Mouse (Mus musculus) hematopoietic stem cell, adult 5-6 weeks (primary cell): ENCODE results near the gene Slit3. TPM values are rescaled to one million over a fixed set of nuclear protein-coding genes. Genes with fewer than 3 reads are reported as not detected.

Source experiments
- ATAC-seq, 2 experiments: fragments of 125-278 bp in 1 of 2; replicated peaks in 1 of 2; 2 replicates each; pipeline ENCODE4 v1.8.0; 2016 to 2017; ENCODE audit warnings: inconsistent platforms in 2 of 2, mild to moderate bottlenecking in 2 of 2, moderate number of reproducible peaks in 2 of 2, low read depth in 1 of 2, moderate TSS enrichment in 1 of 2; ENCODE audit not compliant: low FRiP score in 2 of 2, poor library complexity in 2 of 2, severe bottlenecking in 2 of 2, insufficient read depth in 1 of 2, low TSS enrichment in 1 of 2
- total RNA-seq: library from RNA; stranded (forward); fragments of 172-1452, 232-1000 nt; gene quantifications from 2 replicates; pipeline ENCODE4 v1.2.3, GENCODE M21; 2017

The Slit3 gene
- not detected in 2 replicates for total RNA-seq

DNA sequence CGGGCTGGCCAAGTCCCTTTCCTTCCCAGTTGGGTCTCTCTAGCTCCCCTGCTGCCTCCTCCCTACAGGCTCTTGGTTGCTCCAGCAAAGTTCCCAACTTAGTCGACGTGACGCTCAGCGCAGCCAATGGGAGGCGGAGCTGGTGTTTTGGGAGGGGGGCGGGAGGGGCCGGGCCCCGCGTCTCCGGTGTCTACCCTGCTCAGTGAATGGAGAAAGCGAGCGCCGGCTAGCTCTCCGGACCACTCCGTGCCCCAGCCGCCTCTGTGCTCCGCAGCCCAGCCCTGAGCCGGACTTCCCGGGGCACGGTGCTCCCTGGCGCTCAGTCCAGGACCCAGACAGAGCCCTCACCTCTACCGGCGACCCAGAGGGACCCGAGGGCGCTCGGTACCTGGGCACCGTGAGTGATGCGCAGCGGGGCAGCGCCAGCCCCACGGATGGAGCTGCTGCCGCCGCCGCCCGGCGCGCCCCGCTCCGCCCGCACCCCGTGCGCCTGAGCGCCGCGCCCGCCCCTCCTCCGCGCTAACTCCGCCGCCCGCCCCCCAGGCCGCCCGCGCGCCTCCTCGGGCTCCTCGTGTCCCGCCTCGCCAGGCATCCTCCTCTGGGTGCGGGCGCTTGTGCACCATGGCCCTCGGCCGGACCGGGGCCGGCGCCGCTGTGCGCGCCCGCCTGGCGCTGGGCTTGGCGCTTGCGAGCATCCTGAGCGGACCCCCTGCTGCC lies at the start of gene Slit3:
Gene Slit3 (plus strand): TSS at position 331 of the 717 bp plus-strand sequence.
- ATAC-seq, result no peak

- ATAC-seq, result no peak
These were observed 49.6 kb upstream of the Slit3 start for GRCm38 (mm10) chr11:35071451-35071850.

GRCm38 (mm10) chr11:35075411-35075810 lies 45.6 kb upstream of the Slit3 start:
- ATAC-seq, result no peak

DNA sequence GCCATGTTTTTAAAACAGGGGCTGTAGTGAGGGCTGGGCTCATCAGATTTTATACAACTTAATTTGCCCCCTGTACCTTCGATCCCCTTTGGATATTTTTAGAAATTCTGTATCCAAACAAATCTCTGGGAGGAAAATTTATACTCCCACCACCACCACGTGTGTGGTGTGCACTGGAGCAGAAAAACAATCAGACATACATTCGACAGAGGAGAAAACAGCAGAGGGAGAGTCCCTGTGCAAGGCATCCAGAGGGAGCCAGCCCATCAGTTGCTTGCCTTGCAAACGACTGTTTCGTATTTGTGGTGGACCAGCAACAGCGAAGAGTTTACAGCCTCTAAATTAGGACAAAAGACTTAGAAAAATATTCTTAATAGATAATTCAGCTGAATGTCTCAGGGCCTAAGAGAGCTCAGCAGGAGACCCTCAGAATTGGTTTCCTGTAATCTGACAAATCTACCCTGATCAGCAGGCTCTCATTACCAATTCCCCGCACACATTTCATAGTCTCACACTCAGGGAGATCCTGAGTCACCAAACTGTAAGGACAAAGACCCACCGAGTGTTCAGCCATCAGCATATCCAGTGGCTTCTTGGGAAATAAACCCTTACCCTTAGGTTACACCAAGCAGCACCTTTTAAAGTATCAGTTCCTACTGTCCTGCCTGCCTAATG lies 40.4 kb upstream of the Slit3 start:
- ATAC-seq, result no peak

- no peak for ATAC-seq
These were observed 38.7 kb upstream of the Slit3 start for GRCm38 (mm10) chr11:35082297-35082696.

- ATAC-seq, result no peak
These were observed 38.0 kb upstream of the Slit3 start for GRCm38 (mm10) chr11:35083049-35083448.

DNA sequence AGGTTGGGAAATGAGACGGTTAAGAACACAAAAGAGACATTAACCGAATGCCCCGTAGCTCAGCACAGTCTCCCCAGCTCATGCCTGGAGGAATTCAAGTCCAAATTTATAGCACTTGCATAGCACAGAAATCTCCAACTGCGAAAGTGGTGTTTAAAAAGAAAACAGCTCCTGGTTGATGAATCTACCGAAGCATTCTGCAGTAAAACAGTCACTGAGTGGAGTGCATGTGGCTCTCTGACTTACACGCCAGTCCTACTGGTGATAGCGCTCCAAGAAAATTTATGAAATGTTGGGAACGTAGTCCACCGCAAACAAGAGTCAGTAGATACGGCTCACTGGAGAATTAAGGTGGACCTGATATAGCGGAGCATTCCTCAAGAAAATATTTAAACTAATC lies 35.7 kb upstream of the Slit3 start:
- ATAC-seq, result no peak

DNA sequence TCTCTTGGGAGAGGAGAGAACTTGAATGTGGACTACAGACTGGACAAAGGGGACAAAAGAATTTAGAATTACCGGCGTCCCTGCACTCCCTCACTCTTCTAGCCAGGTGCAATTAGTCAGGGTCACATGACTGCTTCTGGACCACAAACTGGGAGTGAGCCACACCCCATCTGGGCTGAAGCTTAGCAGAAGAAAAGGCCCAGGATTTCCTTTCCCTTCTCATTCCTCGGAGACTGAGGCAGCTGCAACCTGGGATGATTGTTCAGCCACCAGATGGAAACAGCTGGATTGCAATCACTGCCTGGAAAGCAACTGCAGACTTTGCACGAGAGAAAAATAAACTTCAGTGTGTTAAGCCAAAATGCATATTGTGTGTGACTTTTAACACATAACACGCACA lies 35.0 kb upstream of the Slit3 start:
- ATAC-seq, result no peak

DNA sequence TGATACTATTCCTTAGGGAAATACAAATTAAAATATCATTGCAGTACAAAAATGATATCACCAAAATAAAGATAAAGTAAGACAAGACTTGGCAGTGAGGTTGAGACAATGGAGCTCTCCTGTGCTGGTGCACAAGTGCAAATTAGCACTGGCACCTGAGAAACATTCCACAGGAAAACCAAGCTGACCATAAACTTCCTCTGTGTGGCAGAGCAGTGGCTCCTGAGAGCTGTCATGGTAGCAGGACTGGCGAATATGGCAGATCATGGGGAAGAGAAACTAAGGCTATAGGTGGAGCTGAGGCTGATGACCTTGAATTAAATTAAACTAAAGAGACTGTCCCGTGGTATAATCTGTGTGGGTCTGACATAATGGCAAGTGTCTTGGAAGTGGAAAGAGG lies 33.6 kb upstream of the Slit3 start:
- ATAC-seq, result peak; percentile 72 to 87

- no peak for ATAC-seq
These were observed 32.9 kb upstream of the Slit3 start for GRCm38 (mm10) chr11:35088136-35088535.

DNA sequence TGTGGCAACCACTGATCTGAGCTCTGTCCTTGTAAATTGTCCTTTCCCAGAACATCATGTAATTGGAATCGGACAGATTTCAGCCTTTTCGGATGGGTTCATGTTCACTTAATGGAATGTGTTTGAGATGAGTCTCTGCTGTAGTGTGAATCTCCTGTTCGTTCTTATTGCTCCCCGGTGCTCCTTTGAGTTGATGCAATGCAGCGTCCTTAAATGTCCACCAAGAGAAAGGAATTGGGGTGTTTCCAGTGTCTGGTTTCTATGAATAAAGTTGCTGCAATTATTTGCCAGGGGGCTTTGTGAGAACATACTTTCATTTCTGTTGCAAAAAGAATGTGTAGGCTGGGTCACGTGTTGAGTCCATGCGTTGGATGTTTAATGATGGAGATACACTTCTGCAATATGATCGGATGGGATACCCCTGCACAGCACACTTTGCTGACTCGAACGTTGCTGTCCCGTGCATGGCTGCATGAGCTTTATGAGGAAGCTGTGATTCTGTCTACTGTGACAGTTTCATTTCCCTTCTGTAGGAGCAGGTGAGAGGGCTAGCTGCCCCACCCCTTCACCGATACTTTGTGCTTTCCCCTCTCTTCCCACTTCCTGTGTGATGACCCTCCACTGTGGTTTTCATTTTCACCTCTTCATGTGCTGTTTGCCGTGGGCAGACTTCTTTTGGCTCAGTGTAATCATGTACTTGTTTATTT lies 30.2 kb upstream of the Slit3 start:
- ATAC-seq, result peak in 1 of 2 experiments; percentile 29; a peak in 1 of 4 replicates

DNA sequence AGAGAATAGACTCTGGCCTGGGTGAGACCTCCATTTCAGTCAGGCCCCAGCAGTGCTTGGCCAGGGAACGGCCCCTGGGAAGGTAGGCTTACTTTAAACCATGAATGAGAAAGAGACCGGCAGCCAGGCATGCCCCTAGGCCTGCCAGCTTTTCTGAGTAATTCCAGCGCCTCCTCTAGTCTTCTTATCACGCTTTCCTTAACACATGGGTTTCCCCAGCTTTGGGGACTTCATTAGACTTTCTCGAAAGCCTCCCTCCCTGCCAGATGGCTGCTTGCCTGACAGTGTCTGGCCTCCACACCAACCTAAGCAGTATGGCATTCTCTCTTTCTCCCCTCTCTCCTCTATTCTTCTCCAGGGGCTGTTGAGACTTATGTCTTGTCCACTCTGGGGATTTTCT lies 24.5 kb upstream of the Slit3 start:
- ATAC-seq, result no peak

DNA sequence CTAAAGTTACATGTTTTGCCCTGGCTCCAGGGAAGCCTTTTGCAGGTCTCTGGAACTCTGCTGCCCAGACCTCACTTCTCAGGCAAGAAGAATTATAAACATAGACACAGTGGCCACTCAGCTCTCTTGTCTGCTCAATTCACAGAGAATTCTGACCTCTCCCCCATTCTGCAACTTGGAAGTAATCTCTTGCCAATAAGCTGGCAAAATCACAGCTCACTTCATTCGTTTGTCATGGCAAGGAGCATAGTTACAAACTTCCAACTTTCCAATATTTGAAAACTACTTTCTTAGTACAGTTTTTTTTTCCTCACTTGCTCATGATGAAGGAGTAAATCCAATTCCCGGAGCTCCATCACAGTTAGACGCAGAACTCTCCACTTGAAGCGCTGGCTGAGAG lies 11.2 kb upstream of the Slit3 start:
- ATAC-seq, result no peak

- no peak for ATAC-seq
These were observed 10.2 kb upstream of the Slit3 start for GRCm38 (mm10) chr11:35110784-35111183.

DNA sequence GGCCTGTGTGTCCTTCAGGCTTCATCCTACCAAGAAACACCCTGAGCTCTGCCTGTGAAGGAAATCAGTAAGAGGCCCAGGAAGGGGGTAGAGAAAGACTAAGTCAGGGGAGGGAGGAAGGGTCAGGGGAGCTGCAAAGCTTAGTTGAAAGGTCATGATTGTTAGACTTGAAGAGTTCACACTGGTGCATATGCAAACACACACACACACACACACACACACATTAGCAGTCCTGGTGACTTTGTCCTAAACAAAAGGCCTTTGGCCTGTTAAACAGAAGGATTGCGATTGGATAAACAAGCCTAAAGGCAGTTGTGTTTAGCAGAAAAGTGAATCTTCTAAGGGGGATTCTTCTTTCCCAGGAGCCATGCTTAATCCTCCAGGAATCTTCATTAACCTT lies 7.7 kb upstream of the Slit3 start:
- no peak for ATAC-seq

DNA sequence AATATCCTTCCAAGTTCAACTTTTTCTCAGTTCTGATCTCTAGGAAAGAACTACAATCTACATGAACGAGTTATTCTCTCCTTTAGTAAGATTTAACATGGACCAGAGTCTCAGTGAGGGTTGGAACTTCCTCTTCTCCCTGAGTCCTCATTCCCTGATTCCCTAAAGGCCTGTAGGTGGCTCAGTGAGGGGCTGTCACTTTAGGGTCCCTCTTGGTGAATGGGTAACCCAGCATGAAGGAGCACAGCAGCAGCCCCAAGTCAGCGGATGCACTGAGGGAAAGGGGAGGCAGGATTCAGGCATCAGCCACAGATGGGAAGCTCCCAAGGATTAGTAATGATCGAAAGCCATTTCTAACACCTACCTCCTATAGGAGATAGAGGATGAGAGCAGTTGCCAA lies 4.6 kb upstream of the Slit3 start:
- no peak for ATAC-seq

GRCm38 (mm10) chr11:35117871-35118270 lies 3.2 kb upstream of the Slit3 start:
- no peak for ATAC-seq

- ATAC-seq, result no peak
These were observed 2.3 kb upstream of the Slit3 start for GRCm38 (mm10) chr11:35118731-35119130.
